Mouse (Mus musculus): Measurements from ENCODE around the gene Luzp4. TPM values are rescaled to one million over a fixed set of nuclear protein-coding genes. Genes with fewer than 3 reads are reported as not detected.

Gene Luzp4
- polyA plus RNA-seq (2014; fragmentation: Illumina TruSeq; extraction: RNeasy Lipid Tissue Mini Kit (QIAGEN cat#74804); ENCODE audit: low read depth, low replicate concordance) = not detected

GRCm38 (mm10) chrX:148857340-148857739, at the start of gene Luzp4:
Gene Luzp4, plus strand, starts transcription at chrX:148857640.

Other genes starting within 250 kb of the Luzp4 start
- not detected for gene Gm8334, start 242.5 kb upstream of the Luzp4 start, polyA plus RNA-seq (2014; fragmentation: Illumina TruSeq; extraction: RNeasy Lipid Tissue Mini Kit (QIAGEN cat#74804); ENCODE audit: low read depth, low replicate concordance)
- gene Gm15127, start 194.0 kb upstream of the Luzp4 start, polyA plus RNA-seq (2014; fragmentation: Illumina TruSeq; extraction: RNeasy Lipid Tissue Mini Kit (QIAGEN cat#74804); ENCODE audit: low read depth, low replicate concordance) = not detected
- gene Ott, start 216.6 kb downstream of the Luzp4 start, polyA plus RNA-seq (2014; fragmentation: Illumina TruSeq; extraction: RNeasy Lipid Tissue Mini Kit (QIAGEN cat#74804); ENCODE audit: low read depth, low replicate concordance) = not detected

Measured in liver, adult 10 weeks (tissue).